Mouse (Mus musculus) thymus, postnatal 14 days (tissue): Measurements from ENCODE around the gene Kpna6.

Experiments used
- DNase-seq: peaks from one replicate; pipeline ENCODE4 v3.0.0; 2021

Kpna6 gene

GRCm38 (mm10) chr4:129645204-129645603 is 27.4 kb downstream of the Kpna6 start:
- no peak for DNase-seq

- no peak for DNase-seq
These were observed 30.8 kb downstream of the Kpna6 start for GRCm38 (mm10) chr4:129641756-129642155.

- peak; percentile 96 for DNase-seq
These were observed 31.7 kb downstream of the Kpna6 start, which contains the start of gene Txlna for GRCm38 (mm10) chr4:129640638-129641467. Gene Txlna, minus strand, starts transcription at chr4:129641065.

- DNase-seq: peak; percentile 37
These were observed 32.4 kb downstream of the Kpna6 start for GRCm38 (mm10) chr4:129640101-129640637.

- no peak for DNase-seq
These were observed 33.3 kb downstream of the Kpna6 start for GRCm38 (mm10) chr4:129639221-129639620.

GRCm38 (mm10) chr4:129633852-129634251 is 38.7 kb downstream of the Kpna6 start:
- no peak for DNase-seq

GRCm38 (mm10) chr4:129631867-129632266 is 40.7 kb downstream of the Kpna6 start:
- DNase-seq: no peak

GRCm38 (mm10) chr4:129630944-129631343 is 41.6 kb downstream of the Kpna6 start:
- no peak for DNase-seq

- DNase-seq: no peak
These were observed 46.5 kb downstream of the Kpna6 start for GRCm38 (mm10) chr4:129626035-129626434.

GRCm38 (mm10) chr4:129625496-129625895 is 47.1 kb downstream of the Kpna6 start:
- no peak for DNase-seq

- DNase-seq: peak; percentile 78
These were observed 47.6 kb downstream of the Kpna6 start for GRCm38 (mm10) chr4:129625029-129625370.

- DNase-seq: peak; percentile 89
These were observed 48.1 kb downstream of the Kpna6 start for GRCm38 (mm10) chr4:129624281-129625028.

- peak; percentile 62 for DNase-seq
These were observed 48.9 kb downstream of the Kpna6 start, which contains the start of gene Ccdc28b for GRCm38 (mm10) chr4:129623681-129624091. Gene Ccdc28b, minus strand, starts transcription at chr4:129623947.

GRCm38 (mm10) chr4:129622803-129623535 is 49.6 kb downstream of the Kpna6 start:
- no peak for DNase-seq

GRCm38 (mm10) chr4:129622120-129622802 is 50.3 kb downstream of the Kpna6 start:
- no peak for DNase-seq

- no peak for DNase-seq
These were observed 51.2 kb downstream of the Kpna6 start for GRCm38 (mm10) chr4:129621283-129621841.

- no peak for DNase-seq
These were observed 51.9 kb downstream of the Kpna6 start for GRCm38 (mm10) chr4:129620419-129621282.

GRCm38 (mm10) chr4:129618786-129619691 is 53.5 kb downstream of the Kpna6 start, which contains the start of gene Iqcc:
Gene Iqcc, minus strand, starts transcription at chr4:129619099.
- DNase-seq: peak; percentile 98

- DNase-seq: no peak
These were observed 54.5 kb downstream of the Kpna6 start for GRCm38 (mm10) chr4:129618031-129618430.
